8 mouse cellular contexts compared by ENCODE assay signal in genomic region chr7:44309475-44310284, GRCm38 (mm10). TPM values are rescaled to one million over a fixed set of nuclear protein-coding genes. Genes with fewer than 3 reads are reported as not detected.
DNase-seq lines count a peak whose midpoint lies in the region; ATAC-seq and TF ChIP-seq lines count a peak whose summit lies in the region.

Gene Shank1 (plus strand): TSS chr7:44310253.

- H3K27ac ChIP-seq in heart, embryonic 16.5 days (ENCODE audit: low read length), result no peak within 1 kb of the TSS
- H3K27ac ChIP-seq in hindbrain, embryonic 11.5 days (ENCODE audit: low read depth, low read length), result peak within 1 kb of the TSS; percentile 61
- peak within 1 kb of the TSS; percentile 33; the same call in 1 of the 2 replicates for H3K27ac ChIP-seq in limb, embryonic 13.5 days
- no peak within 1 kb of the TSS for H3K27ac ChIP-seq in small intestine, adult 2 months (ENCODE audit: insufficient read depth, low read depth, low read length)

- DNase-seq in heart, adult 11 months, result no peak
- peak; percentile 72 for DNase-seq in brain, adult 2 months (ENCODE audit: low read depth, low spot score)
- peak; percentile 8 for DNase-seq in hindbrain, embryonic 11.5 days (ENCODE audit: low spot score)

- 14% methylated on average over 19 of the region's 22 CpGs for WGBS in heart, embryonic 16.5 days
- WGBS in hindbrain, embryonic 11.5 days, result 29% methylated on average over 8 of the region's 22 CpGs
- 24% methylated on average over 11 of the region's 22 CpGs for WGBS in limb, embryonic 13.5 days
- WGBS in small intestine, adult 2 months, result 15% methylated on average over 19 of the region's 22 CpGs

- H3K9me3 ChIP-seq in heart, embryonic 16.5 days (replicated peaks; ENCODE audit: control insufficient read depth, low read length), result no peaks in the 10 kb centered on the region
- H3K9me3 ChIP-seq in hindbrain, embryonic 11.5 days (ENCODE audit: control insufficient read depth, low read length), result no peaks in the 10 kb centered on the region
- H3K9me3 ChIP-seq in limb, embryonic 13.5 days, result no peaks in the 10 kb centered on the region

- no peaks in the 10 kb centered on the region for H3K36me3 ChIP-seq in heart, embryonic 16.5 days (ENCODE audit: control insufficient read depth, insufficient read depth)
- H3K36me3 ChIP-seq in hindbrain, embryonic 11.5 days (ENCODE audit: control insufficient read depth, insufficient read depth, low read length), result no peaks in the 10 kb centered on the region
- no peaks in the 10 kb centered on the region for H3K36me3 ChIP-seq in limb, embryonic 13.5 days
- H3K36me3 ChIP-seq in small intestine, adult 2 months (ENCODE audit: control insufficient read depth, insufficient read depth, low read length), result no peaks in the 10 kb centered on the region

- peaks cover 36% of the 10 kb centered on the region for H3K27me3 ChIP-seq in heart, embryonic 16.5 days (ENCODE audit: control insufficient read depth, insufficient read depth, low read length)
- peaks cover 2% of the 10 kb centered on the region; the same call in 1 of the 2 replicates for H3K27me3 ChIP-seq in hindbrain, embryonic 11.5 days (ENCODE audit: control insufficient read depth, insufficient read depth, low read length)
- peaks cover 40% of the 10 kb centered on the region for H3K27me3 ChIP-seq in limb, embryonic 13.5 days
- H3K27me3 ChIP-seq in small intestine, adult 2 months (ENCODE audit: control insufficient read depth, insufficient read depth, low read length), result peaks cover 28% of the 10 kb centered on the region

- peaks cover 16% of the 10 kb centered on the region for H3K4me1 ChIP-seq in heart, embryonic 16.5 days (ENCODE audit: control insufficient read depth, insufficient read depth, low read length)
- peaks cover 10% of the 10 kb centered on the region for H3K4me1 ChIP-seq in hindbrain, embryonic 11.5 days (replicated peaks; ENCODE audit: control insufficient read depth, insufficient read depth, low read length)
- peaks cover 56% of the 10 kb centered on the region for H3K4me1 ChIP-seq in limb, embryonic 13.5 days
- H3K4me1 ChIP-seq in small intestine, adult 2 months (ENCODE audit: control insufficient read depth, insufficient read depth, insufficient read length, low read length), result peaks cover 16% of the 10 kb centered on the region

- H3K4me3 ChIP-seq in heart, embryonic 16.5 days (ENCODE audit: low read length), result peak within 1 kb of the TSS; percentile 55
- H3K4me3 ChIP-seq in hindbrain, embryonic 11.5 days (ENCODE audit: low read depth, low read length), result peak within 1 kb of the TSS; percentile 49
- H3K4me3 ChIP-seq in limb, embryonic 13.5 days, result peak within 1 kb of the TSS; percentile 56
- H3K4me3 ChIP-seq in small intestine, adult 2 months (ENCODE audit: low read depth, low read length), result peak within 1 kb of the TSS; percentile 57

- ATAC-seq in heart, embryonic 16.5 days (replicated peaks; ENCODE audit: extremely low read depth, insufficient read depth, low FRiP score), result no peak
- no peak for ATAC-seq in hindbrain, embryonic 11.5 days (ENCODE audit: low FRiP score)
- ATAC-seq in limb, embryonic 13.5 days (ENCODE audit: low FRiP score, low read depth), result no peak
- ATAC-seq in erythroid progenitor cell, adult 5-6 weeks (replicated peaks; ENCODE audit: low FRiP score, poor library complexity, severe bottlenecking), result no peak
- no peak for ATAC-seq in activated CD4-positive, CD25-positive, alpha-beta regulatory T cell, adult 4 months

- TF ChIP-seq CTCF in small intestine, adult 2 months (IDR thresholded peaks at IDR 0.05; ENCODE audit: extremely low read depth, insufficient read length, insufficient replicate concordance, low read depth, low read length), result no peak

- no peak for TF ChIP-seq POLR2A in small intestine, adult 2 months (IDR thresholded peaks at IDR 0.05; ENCODE audit: low read depth, low read length)

- peak within 1 kb of the TSS; percentile 88 for H3K4me2 ChIP-seq in heart, embryonic 16.5 days (ENCODE audit: low read depth, low read length)
- peak within 1 kb of the TSS; percentile 96 for H3K4me2 ChIP-seq in hindbrain, embryonic 11.5 days (replicated peaks; ENCODE audit: low read depth, low read length)
- H3K4me2 ChIP-seq in limb, embryonic 13.5 days (replicated peaks), result peak within 1 kb of the TSS; percentile 98

- peak within 1 kb of the TSS; percentile 67 for H3K9ac ChIP-seq in heart, embryonic 16.5 days (ENCODE audit: low read length)
- H3K9ac ChIP-seq in hindbrain, embryonic 11.5 days (ENCODE audit: low read depth, low read length), result peak within 1 kb of the TSS; percentile 71
- H3K9ac ChIP-seq in limb, embryonic 13.5 days, result peak within 1 kb of the TSS; percentile 67

RNA-seq across cellular contexts. Expression of gene Shank1, which starts in this region (rescaled TPM):
- 0.55 and 0.66 TPM in 2 replicates for polyA plus RNA-seq in heart, embryonic 16.5 days (2015; fragmentation: Nextera tagmentation; extraction: Ambion mirVana)
- polyA plus RNA-seq in hindbrain, embryonic 11.5 days (2014; fragmentation: Nextera tagmentation; extraction: Ambion mirVana), result 5.1 and 6.9 TPM in 2 replicates
- polyA plus RNA-seq in limb, embryonic 13.5 days (2015; fragmentation: Nextera tagmentation; extraction: Ambion mirVana), result 3.1 and 3.3 TPM in 2 replicates
- polyA plus RNA-seq in small intestine, adult 2 months (2012; rRNA removed), result 0.81 and 2.1 TPM in 2 replicates
- total RNA-seq in erythroid progenitor cell, adult 5-6 weeks (2015; ENCODE audit: low replicate concordance), result not detected in 2 replicates
- under 0.01 and 0.23 TPM in 2 replicates for total RNA-seq in erythroid progenitor cell, adult 5-6 weeks (2017; ENCODE audit: low replicate concordance)
- polyA plus RNA-seq in activated CD4-positive, CD25-positive, alpha-beta regulatory T cell, adult 4 months (2017; shearing (Covaris generic)), result not detected

Comparison
In these comparisons a context has a peak if more than half of its experiments do, and no peak if none do; other contexts are left out.
1. H3K27ac ChIP-seq: peak in hindbrain, embryonic 11.5 days (single experiment) and limb, embryonic 13.5 days (single experiment); none in heart, embryonic 16.5 days (single experiment) and small intestine, adult 2 months (single experiment).
2. Peak in every context shown above with its lines, with median percentiles within 50 percentile points of each other: H3K4me2 ChIP-seq, H3K4me3 ChIP-seq and H3K9ac ChIP-seq.